Mouse (Mus musculus): ENCODE measurements around the gene Zbtb6. TPM values are rescaled to one million over a fixed set of nuclear protein-coding genes. Genes with fewer than 3 reads are reported as not detected.

The Zbtb6 gene
- 62.8 TPM for polyA plus RNA-seq (2014; fragmentation: Illumina TruSeq; extraction: RNeasy Lipid Tissue Mini Kit (QIAGEN cat#74804); ENCODE audit: low read depth, low replicate concordance)

DNA sequence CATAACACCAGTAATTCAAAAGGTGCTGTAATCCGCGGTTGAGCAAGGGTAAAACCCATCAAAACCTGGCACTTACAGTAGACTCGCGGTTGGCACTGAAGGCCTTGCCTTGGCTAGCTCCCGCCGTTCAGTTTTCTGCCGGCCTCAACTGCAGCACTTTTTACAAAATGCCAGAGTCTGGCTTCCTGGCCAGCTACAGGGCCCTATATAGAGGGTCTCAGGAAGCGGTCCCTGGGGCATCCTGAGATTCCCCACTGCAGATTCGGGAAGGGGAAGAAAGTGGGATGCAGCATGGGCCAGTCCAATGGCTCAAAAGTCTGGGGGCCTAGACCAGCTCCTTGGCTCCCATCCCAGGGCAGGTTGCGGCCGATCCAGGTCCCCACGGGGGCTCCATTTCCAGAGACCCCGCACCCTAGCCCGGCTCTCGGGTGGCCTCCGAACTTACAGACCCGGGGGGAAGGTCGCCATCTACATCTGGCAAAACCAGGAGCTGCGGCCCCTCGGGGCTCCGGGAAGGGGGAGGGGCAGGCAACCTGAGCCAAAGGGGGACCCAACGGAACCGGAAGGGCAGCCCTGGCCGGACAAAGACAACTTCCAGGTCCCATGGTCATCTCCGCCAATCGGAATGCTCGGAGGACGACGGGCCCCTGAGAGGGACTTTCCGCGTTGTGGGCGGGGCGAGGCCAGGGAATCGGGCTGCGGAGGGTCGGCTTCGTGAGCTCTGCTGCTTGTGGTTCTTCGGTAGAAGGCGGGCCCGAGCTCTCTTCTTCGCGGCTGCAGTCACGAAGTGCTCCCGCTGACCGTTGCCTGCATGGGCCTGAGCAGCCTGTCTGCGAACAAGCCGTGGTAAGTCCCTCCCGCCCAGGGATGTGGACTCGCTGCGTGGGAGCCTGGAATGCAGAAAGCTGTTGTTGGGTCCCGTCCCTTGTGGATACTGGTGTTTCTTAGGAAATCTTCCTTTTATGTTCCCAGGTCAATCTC lies at the start of gene Zbtb6, which contains the start of the genes Zbtb26 and Rabgap1:
TSS of gene Zbtb6 (minus strand) at position 561 of the 981 bp plus-strand sequence.
TSS of gene Zbtb26 (minus strand) at position 525 of the 981 bp plus-strand sequence.
TSS of gene Rabgap1 (plus strand) at position 669 of the 981 bp plus-strand sequence.

DNA sequence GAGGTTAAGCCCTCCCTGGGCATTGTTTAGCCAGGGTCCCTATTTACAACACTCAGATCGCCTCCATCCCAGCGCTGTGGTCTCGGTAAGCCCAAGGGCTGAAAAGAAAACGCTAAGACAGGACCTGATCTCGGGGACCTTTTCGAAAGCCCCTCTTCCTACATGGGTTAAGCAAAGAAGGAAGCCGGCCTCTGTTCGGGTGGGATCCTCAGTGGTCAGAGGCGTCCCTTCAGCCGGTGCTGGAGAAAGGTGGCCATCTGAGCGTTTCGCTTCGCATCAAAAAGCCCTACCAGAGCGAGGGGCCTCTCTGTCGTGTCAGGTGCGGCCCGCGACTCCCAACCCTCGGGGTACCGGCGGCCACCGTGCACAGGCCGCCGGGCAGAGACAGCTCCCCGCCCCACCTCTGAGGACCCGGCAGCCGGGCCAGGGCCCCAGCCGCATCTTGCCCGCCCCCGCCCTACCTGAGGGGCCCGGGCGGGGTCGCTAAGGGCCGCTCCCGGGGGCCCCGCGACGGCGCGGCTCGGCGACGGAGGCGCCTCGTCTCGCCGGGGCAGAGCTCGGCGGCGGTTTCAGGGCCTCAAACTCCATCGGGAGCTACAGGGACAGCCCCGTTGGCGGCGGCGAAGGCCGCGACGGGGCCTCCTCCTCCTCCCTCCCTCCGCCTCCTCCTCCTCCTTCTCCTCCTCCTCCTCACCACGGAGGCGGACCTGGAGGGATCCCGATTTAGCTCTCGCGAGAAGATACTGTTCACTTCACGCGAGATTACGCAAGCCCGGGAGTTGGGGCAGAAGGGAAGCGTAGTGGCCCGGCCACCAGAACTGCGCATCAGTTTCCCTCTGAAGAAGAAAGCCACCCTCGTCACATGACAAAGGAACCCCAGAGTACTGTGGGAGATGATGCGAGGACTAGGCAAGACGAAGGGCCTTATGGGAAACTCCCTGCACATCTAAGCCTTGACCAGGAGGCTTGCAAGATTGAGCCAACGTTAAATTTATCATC lies 20.4 kb downstream of the Zbtb6 start, which contains the start of gene Rc3h2:
TSS of gene Rc3h2 (minus strand) at position 598 of the 999 bp plus-strand sequence.

Other genes with a start within 250 kb of the Zbtb6 start
- gene Olfr366, start 231.6 kb downstream of the Zbtb6 start, polyA plus RNA-seq (2014; fragmentation: Illumina TruSeq; extraction: RNeasy Lipid Tissue Mini Kit (QIAGEN cat#74804); ENCODE audit: low read depth, low replicate concordance), result not detected
- gene Olfr368, start 116.7 kb downstream of the Zbtb6 start, polyA plus RNA-seq (2014; fragmentation: Illumina TruSeq; extraction: RNeasy Lipid Tissue Mini Kit (QIAGEN cat#74804); ENCODE audit: low read depth, low replicate concordance), result not detected
- gene Pdcl, start 83.8 kb downstream of the Zbtb6 start, polyA plus RNA-seq (2014; fragmentation: Illumina TruSeq; extraction: RNeasy Lipid Tissue Mini Kit (QIAGEN cat#74804); ENCODE audit: low read depth, low replicate concordance), result 98.2 TPM
- gene Rc3h2, start 20.3 kb downstream of the Zbtb6 start, polyA plus RNA-seq (2014; fragmentation: Illumina TruSeq; extraction: RNeasy Lipid Tissue Mini Kit (QIAGEN cat#74804); ENCODE audit: low read depth, low replicate concordance), result 60.8 TPM
- gene Zbtb26, start within 50 bp of the Zbtb6 start, polyA plus RNA-seq (2014; fragmentation: Illumina TruSeq; extraction: RNeasy Lipid Tissue Mini Kit (QIAGEN cat#74804); ENCODE audit: low read depth, low replicate concordance), result 26.0 TPM
- 44.6 TPM for gene Rabgap1, start 108 bp upstream of the Zbtb6 start, polyA plus RNA-seq (2014; fragmentation: Illumina TruSeq; extraction: RNeasy Lipid Tissue Mini Kit (QIAGEN cat#74804); ENCODE audit: low read depth, low replicate concordance)
- 0.54 TPM for gene Gpr21, start 73.2 kb upstream of the Zbtb6 start, polyA plus RNA-seq (2014; fragmentation: Illumina TruSeq; extraction: RNeasy Lipid Tissue Mini Kit (QIAGEN cat#74804); ENCODE audit: low read depth, low replicate concordance)

Measured in sigmoid colon, adult 10 weeks (tissue).